Mouse (Mus musculus) adrenal gland, postnatal 25 days (tissue): ENCODE data around the gene Axin2. TPM values are rescaled to one million over a fixed set of nuclear protein-coding genes. Genes with fewer than 3 reads are reported as not detected.
"Not testable (repeated sequence)": the region's sequence is repeated elsewhere in the genome, so short reads cannot be mapped to it uniquely, and the experiment has no call there.

Experiments
- DNase-seq: peaks from one replicate; pipeline ENCODE4 v3.0.0; 2021; ENCODE audit warnings: mixed read lengths
- long read RNA-seq: library from polyadenylated mRNA; stranded (forward); transcript quantifications from one replicate; pipeline ENCODE4 v2.0.0, GENCODE M21; 2021
- total RNA-seq: library from RNA; stranded (reverse); gene quantifications from 2 replicates; pipeline ENCODE4 v1.2.3, GENCODE M21; 2021

Axin2 gene
- total RNA-seq, result 42.0 and 43.5 TPM in 2 replicates
- long read RNA-seq, partial matches to known transcripts, result 0 of 3 reads
- long read RNA-seq, other reads (novel, unspliced or antisense), result 3 of 3 reads

DNA sequence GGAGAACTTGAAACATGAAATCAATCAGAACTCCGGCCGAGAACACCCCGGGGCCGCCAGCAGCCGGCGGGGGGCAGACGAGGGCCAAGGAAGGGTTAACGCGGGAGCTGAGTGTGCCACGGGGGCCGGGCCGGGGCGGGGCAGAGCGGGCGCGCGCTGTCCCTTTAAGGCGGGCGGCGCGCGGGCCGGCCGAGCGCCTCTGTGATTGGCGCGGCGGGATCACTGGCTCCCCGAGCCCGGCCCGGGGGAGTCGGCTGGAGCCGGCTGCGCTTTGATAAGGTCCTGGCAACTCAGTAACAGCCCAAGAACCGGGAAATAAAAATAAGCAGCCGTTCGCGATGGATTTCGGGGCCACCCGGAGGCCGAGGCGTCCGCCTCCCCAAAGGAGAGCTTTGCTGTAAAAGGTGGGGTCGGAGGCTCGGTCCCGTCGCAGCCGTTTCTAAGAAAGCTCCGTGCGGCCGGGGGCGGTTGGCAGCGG lies at the start of gene Axin2:
Gene Axin2, plus strand, starts transcription at position 192 of the 478 bp plus-strand sequence.
- peak; percentile 95 for DNase-seq

DNA sequence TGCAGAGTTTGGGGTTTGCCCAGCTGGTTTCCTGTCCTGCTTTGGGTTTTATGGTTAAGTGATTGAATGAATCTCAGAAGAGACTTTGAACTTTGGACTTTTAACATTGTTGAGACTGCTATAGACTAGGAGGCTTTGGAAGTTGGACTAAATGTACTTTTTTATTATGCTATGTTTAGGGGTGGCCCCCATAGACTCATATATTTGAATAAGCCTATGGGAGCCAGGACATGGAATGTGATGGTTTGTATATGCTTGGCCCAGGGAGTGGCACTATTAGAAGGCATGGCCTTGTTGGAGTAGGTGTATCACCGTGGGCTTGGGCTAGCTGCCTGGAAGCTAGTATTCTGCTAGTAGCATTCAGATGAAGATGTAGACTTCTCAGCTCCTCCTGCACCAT lies 48.9 kb upstream of the Axin2 start:
- not testable (repeated sequence) for DNase-seq

DNA sequence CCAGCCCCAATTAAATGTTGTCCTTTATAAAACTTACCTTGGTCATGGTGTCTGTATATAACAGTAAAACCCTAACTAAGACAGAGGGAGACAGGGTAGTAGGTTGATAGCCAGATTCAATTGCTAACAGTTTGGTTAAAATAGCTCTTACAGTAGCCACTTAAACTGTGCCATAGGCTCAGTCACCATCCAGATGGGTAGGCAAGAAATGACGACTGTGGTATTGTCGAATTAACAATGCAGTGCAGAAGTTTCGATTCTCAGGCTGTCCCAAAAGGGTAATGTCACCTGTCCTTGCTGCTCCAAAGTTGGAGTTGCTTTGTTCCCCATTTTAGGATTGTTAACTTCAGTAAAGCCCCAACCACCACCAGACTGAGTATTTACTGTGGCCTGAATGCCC lies 48.4 kb upstream of the Axin2 start:
- no peak for DNase-seq

DNA sequence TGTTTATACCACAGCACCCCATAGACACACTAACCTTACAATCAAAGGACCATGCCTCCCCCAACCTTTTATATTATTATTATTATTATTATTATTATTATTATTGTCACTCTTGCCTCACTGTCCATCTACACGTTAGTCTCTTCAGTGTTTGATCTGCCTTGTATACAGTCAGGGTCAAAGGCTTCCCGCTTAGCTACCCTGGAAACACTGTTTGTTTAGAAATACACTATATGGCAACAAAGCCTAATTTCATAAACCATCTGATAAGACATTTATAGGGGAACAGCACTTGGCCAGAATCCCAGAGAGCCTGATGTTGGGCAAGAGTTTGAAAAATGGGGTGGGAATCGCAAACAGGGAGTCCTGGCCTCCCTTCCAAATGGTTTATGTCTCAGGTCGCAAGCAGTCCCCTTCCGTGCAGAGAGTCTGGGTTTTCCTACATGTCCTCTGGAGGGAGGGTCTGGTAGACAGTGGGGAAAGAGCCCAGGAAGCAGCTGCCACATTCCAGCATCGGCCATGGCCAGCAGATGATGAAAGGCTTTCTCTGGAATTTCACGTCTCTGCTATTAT lies 43.4 kb upstream of the Axin2 start:
- DNase-seq, result no peak

DNA sequence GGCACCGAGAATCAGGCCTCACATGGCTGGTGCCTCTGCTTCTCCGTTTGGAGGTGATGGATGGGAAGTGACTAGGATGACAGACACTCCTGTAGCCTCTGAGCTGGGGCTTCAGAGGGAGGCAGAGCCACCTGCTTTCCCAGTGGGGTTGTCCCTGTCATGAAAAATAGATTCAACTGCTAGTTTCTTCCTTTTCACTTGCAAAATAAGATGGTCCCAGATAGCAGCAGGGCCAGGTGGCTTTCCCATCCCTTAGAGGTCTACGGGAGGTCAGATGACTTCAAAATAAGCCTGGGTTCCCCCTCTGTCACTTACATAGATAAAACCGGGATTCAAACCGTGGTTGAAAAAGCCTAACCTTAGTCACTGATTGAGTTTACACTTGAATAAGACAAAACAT lies 42.6 kb upstream of the Axin2 start:
- no peak for DNase-seq

DNA sequence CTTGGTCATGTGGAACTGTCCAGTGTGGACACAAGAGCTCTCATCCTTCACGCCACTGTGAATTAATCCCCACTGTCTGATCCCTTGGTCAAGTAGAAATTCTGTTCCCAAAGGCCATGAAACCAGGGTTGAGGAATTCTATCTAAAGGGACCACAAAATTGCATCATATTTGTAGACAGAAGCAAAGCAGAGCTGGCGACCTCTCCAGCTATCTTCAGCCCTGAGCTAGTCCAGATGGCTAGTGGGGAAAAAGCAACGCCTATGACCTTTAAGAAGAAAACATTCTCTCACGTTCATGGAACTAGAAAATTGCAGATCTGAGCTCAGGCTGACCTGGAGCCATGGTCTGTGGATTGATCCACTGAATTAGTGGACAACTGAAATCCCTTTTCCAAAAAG lies 39.6 kb upstream of the Axin2 start:
- DNase-seq, result no peak

DNA sequence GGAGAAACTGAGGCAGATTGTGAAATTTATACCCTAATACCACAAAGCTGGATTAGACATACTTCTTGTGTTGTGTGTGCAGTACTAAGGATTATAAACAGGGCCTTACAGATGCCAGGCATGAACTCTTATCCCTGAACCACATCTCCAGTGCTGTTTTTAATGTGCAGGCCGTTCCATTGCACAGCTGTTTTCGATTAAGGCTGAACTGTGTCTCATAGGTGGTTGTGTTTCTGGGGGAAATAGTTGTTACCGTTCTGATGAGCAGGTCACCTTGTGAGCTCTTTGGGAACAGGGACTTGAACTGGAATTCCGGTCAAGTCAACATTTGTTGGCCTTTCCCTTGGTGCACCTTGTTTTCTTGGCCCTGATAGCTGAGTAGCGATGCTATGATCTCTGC lies 38.5 kb upstream of the Axin2 start:
- no peak for DNase-seq

DNA sequence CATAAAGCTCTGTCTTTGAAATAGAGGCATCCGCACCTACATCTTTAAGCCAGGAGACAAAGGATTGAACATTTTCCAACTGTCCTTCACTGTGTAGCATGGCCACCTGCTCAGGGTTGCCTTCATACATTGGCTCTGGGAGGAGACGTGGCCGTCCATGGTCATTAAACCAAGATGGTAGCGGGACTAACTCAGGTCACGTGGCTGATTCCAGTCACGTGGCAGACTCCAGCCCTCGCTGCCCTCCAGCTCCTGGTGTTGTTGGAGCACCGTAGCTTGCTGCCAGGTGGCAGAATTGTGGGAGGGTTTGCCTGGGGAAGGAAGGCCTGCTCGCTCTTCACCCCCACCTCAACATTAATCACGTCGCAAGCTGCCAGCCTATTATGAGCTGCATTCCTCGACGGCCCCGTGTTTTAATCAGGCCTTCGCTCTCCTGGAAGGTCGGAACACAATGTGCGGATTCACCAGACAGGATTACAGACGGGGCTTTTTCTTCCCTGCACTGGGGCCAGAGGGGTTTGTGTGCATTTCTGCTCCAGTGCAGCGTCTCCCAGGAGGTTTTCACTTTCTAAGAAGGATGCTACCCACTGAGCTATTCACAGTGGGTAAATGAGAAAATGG lies 34.8 kb upstream of the Axin2 start:
- DNase-seq, result no peak

DNA sequence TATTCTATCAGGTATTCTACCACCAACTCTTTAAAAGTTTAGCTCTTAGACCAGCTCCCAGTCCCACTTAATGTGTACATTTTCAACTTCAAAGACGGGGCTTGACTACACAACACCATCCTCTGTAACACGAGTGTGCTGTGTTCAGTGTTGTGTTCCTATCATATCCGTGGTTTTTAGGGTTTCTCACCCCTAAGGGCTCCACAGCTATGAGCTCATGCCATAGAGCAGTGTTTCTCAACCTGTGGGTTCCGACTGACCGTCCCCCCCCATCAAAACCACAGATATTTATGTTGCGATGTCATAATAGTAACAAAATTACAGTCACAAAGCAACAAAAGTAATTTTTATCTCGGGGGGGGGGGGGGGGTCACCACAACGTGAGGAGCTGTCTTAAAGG lies 34.1 kb upstream of the Axin2 start:
- DNase-seq, result no peak

DNA sequence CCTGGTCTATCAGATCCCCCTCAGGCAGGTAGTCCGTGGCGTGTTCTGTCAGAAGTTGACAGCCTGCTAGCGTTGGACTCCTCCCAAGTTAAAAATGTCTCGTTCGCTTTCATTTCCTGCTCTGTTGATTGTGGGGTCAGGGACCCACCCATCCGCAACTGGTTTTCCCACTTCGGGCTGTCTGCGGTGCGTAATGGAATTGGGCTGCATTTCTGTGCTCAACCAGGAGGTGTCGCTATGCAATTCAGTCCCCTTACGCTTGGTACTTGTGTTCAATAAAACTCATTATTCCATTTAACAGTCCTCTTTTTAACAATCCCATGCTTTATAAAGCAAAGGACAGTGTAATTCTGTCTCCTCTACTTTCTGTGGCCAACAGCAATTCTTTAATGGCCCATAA lies 31.0 kb upstream of the Axin2 start:
- DNase-seq, result no peak

DNA sequence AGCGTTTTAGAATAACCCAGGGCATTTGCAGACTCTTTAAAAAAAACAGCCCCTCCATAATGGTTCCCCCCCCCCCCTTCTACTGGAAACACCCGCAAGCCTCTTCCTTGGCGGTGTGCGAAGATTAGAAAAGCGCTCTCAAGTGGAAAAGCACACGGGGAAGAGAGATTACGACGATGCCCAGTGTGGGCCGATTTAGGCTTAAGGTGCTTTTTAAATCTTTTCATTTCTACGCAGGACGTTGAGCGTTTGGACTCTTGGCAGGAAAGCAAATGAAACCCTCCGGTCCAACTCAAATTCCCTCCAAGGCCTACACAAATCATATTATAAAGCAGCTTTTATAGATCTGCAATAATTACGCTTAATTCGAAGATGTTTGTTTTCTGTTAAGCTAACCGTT lies 29.6 kb upstream of the Axin2 start:
- DNase-seq, result no peak

DNA sequence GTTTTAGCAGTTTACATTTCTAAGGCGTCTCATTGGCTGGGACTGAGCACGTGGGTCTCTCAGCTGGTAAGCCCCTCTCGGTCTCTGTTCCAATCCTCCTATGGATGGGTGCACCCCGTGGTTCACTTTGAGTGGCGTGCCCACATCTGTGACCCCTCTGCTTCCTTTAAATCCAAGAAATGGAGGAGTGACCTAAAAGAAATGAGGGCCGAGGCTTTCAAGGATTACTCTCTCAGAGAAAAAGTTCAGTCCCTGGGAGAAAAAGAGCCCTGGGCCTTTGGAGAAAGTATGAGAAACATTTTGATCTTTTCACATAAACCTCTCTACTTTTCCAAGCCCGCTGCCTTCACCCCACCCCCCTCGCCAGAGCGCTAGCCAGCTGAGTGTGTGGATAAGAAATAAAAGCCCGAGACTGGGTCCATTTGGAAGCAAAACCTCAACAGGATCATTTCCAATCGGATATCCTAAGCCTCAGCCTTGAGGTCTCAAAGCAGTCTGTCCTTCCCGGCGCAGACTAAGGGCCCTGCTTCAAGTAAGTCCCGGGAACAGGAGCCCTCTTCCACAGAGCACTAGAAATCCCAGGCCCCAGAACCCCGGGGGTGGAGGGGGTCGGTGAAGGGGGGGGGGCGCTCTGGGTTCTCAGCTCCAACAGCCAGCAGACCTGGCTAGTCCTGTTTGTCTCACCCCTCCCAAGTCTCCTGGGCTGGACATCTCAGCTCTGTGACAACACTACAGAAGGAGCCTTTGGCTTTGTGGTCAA lies 28.9 kb upstream of the Axin2 start:
- peak; percentile 46 for DNase-seq

DNA sequence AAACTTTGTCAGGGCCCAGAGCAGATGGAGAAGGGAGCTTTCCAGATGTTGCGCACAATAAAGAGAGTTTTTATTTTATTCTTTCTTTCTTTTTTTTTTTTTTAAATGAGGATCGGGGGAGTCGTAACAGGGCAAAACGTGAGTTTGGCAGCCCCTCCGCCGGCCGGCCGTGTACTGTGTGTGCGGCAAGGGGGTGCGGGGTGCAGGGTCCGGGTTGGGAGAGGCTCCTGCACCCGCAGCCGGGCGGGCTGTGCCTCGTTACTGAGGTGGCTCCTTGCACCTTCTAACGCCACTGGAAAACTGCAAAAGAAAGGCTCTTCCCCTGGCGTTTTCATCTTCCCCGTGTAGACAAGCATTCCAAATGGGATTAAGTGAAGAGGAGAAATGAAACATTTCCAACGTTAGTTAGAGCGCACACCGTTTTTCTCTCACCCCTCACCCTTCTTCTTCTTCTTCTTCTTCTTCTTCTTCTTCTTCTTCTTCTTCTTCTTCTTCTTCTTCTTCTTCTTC lies 28.2 kb upstream of the Axin2 start:
- no peak for DNase-seq

DNA sequence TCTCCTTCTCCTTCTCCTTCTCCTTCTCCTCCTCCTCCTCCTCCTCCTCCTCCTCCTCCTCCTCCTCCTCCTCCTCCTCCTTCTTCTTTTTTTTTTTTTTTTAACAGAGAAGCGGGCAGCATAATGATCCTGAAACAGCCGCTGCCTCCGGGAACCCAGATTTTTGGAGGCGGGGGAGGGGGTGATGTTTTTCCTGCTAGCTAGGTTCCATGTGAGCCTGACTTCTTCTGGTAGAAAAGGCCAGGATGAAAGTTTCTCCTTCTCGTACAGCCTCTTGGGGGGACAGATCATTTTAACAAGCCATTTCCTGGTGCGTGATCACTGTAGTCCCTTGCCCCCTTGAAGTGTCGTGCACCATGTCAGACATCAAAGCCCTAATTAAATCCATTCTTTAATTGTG lies 27.7 kb upstream of the Axin2 start:
- no peak for DNase-seq

DNA sequence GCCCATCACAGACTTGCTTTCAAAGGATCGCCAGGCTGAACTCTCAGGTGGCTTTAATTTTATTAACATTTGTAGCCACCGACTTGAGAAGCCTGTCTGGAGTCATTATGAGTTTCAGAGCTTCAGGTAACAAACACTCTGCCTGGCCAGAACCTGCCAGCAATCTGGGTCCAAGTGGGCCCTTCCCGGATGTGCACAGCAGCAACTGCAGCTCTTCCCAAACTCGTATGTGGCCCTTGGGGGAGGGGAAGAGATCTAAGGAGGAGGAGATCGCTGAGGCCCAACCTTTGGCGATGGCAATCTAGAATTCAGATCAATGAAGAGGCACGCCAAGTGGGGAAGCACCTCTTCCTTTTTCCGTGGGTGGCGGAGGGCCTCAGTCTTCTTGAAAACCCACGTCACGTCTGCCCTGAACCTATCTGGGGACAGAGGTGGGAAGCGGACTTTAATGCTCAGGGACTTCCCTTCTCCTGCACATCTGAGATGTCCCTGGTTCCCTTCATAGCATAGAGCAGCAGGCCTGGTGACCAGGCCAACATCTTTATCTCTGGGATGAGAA lies 26.8 kb upstream of the Axin2 start:
- DNase-seq, result no peak

DNA sequence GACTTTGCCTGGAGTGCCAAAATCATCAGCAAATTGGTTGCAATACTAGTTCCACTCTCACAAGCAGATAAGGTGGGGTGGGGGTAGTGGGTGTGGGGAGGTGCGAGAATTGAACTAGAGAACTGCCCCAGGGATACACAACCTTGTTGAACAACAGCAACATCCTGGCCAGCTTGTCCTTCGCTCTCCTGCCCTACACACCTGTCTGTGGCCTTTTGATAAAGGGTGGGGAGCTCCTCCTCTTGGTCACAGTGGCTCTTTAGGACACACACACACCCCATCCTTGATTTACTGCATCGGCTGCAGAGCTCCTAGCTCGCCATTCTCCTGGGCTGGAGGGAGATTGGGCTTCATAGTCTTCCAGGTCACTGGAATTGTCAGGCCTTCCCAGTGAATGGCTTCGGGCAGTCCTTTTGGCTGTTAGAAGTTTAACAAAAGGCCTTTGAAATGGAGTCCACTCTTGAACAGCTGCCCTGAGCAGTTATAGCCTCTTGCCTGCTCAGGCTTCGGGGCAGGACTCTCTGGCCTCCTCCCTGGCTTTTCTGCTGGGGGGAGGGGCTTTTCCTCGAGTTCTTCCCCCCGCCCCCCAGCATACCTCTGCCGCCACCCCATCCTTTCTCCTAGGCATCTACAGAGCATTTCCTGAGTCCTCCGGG lies 26.2 kb upstream of the Axin2 start:
- DNase-seq, result no peak

DNA sequence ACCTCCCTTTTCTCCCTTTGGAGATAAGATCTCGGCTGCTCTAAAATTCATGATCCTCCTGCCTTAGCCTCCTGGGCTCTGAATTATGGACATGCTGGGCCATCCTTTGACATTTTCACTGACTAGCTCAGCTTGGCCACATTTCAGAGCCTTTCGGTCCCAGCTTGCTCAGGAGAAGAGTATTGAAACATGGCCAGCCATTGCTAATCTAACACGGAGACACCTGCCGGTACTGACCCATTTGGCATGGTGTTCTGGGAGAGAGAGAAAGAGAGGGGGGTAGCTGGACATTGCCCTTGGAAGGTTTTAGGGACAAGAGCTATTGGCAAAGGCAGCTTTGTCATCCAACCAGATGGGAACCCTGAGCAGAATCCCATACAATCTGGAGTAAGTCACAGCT lies 23.1 kb upstream of the Axin2 start:
- DNase-seq, result no peak

DNA sequence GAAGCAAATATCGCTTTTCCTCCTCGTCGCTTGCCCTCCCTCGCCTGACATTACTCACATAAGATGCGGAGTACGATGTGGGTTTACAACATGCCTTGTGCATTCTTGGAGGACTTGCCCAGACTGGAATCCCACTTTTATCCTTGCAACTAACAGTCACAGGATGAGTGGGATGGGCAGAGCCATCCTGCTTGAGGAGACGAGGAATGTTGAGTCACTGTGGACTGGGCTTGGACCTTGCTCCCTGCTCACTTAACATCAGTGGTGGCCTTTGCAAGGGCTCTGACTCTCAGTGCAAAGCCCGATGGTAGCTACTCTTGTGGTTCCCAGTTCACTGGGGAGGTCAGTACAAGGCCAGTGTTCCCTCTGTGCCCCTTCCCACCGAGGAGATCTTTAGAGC lies 22.1 kb upstream of the Axin2 start:
- no peak for DNase-seq

DNA sequence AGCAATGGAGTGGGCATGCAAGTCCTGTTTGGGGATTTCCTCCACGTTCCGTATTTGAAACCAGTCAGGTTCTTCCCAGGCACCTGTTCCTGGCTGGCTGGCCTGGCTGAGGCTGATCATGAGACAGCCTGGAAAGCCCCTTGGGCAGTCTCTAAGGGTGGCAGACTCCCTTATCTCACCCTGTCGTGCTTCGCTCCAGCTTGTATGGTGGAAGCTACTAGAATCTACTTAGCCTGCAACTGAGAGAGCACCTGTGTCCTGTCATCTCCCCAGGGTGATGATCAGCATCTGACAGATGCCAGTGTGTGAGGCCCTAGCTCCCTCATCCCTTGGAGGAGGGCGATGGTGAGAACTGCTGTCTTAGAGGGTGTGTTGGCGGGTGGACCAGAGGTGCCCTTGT lies 21.7 kb upstream of the Axin2 start:
- no peak for DNase-seq

DNA sequence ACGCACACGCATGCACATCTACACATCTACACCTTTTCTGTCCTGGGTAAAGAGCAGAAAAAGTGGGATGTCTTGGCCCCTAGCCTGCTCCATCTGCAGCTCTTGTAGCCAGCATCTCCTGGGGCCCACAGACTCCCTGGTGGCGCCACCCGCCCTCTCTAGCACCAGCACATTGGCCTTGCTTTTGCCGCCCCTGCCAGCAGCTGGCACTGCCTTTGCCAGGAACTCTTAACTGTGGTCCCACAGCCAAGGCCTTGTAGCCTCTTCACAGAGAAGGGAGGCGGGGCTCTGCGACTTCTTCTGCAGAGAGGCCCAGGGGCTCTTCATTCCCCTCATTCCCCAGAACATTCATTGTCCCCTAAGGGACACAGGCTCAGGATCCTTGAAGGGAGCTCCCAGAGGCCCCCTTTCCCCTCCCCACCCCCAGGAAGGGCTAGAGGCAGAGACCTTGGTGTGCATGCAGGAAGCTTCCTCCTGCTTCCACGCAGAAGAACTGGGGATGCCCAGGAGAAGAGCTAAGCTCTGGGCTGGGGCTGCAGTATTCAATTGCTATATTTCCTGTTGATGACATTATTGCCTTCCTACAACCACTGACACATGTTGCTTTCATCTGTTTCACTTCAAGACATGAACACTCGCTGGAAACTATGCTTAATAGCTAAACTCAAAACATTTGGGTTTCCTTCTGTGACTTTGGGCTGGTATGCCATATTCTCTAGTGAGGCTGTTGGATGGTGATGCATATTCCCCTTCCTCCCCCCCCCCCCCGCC lies 19.2 kb upstream of the Axin2 start:
- peak; percentile 74 for DNase-seq

DNA sequence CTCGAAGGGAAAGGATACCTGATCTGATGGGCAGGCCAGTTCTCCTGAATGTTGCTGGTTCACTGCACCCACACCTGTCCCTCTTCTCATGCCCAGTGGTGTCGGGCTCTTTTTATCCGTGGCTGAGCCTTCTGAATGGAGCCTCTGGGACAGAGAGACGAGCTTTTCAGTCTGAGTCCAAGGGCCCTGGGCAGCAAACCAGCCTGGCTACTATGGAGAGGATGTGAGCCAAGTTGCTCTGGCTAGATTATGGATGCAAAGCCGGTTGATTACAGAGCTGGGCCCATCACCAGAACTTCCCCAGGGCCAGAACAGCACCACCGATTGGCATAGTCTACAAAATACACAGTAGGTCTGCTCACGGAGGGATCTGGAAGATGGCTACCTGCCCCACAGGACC lies 18.5 kb upstream of the Axin2 start:
- no peak for DNase-seq

DNA sequence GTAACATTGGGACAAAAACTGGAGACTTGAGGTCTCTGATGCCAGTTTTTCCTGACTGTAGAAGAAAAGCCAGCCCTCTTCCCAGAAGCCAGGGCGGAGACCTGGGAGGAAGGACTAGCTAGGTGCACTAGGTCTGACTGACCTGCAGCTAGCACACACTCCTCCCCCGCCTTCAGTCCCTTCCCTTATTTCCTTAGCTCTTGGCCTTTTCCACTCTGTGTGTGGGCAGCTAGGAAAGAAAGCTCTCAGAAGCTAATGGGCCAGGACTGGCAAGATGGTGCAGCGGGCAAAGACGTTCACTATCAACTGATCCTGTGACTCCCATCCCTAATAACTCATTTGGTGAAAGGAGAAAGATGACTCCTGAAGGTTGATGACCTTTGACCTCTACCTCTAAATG lies 17.8 kb upstream of the Axin2 start:
- no peak for DNase-seq
